Mouse (Mus musculus) kidney, adult 2 months (tissue): Measurements from ENCODE around the gene Gm6904.
"Not testable (repeated sequence)": the region's sequence is repeated elsewhere in the genome, so short reads cannot be mapped to it uniquely, and the experiment has no call there.

Experiments used
- CTCF ChIP-seq: fragments of 200-500 bp; conservative IDR thresholded peaks from 2 replicates; pipeline ENCODE4 v1.5.1; 2011; ENCODE audit warnings: low read depth, mild to moderate bottlenecking, control low read depth, low read length, moderate library complexity, mixed read lengths; ENCODE audit not compliant: insufficient read depth, insufficient read length
- POLR2A ChIP-seq: fragments of 200-500 bp; IDR thresholded peaks from one replicate; pipeline ENCODE4 v1.6.1; 2011; ENCODE audit warnings: low read depth, low read length, control low read depth

GRCm38 (mm10) chr14:59297391-59297790, 37.4 kb upstream of the Gm6904 start, which contains the start of gene Phf11a:
- TF ChIP-seq CTCF, POLR2A: not testable (repeated sequence)
